Mouse (Mus musculus) liver, embryonic 14.5 days (tissue): Measurements from ENCODE around the gene 4933402E13Rik. TPM values are rescaled to one million over a fixed set of nuclear protein-coding genes. Genes with fewer than 3 reads are reported as not detected.

Experiments used
- ATAC-seq: fragments of 200-750 bp; cut with Nextera tagmentation; 2 replicates; pipeline ENCODE4 v1.8.0; 2017; ENCODE audit warnings: moderate number of reproducible peaks, mild to moderate bottlenecking, moderate library complexity; ENCODE audit not compliant: insufficient read depth
- DNase-seq, 3 experiments: peaks; one replicate each; pipeline ENCODE4 v3.0.0-alpha.2; 2012 to 2013; ENCODE audit warnings: low read depth in 3 of 3, low spot score in 3 of 3
- H3K27ac ChIP-seq: fragments of 300-500 bp; sonication (generic); 2 replicates; pipeline ENCODE4 v1.5.1; 2014; ENCODE audit warnings: moderate library complexity, mild to moderate bottlenecking, control low read depth, inconsistent platforms
- H3K27me3 ChIP-seq: fragments of 300-500 bp; sonication (generic); 2 replicates; pipeline ENCODE4 v1.6.1; 2014; ENCODE audit warnings: mild to moderate bottlenecking, low read length, moderate library complexity; ENCODE audit not compliant: control insufficient read depth, insufficient read depth
- H3K36me3 ChIP-seq: fragments of 300-500 bp; sonication (generic); replicated peaks from 2 replicates; pipeline ENCODE4 v1.6.1; 2014; ENCODE audit warnings: low read depth; ENCODE audit not compliant: control insufficient read depth, insufficient read depth
- H3K4me1 ChIP-seq, 2 experiments: fragments of 200-500 bp in 1 of 2; fragments of 300-500 bp in 1 of 2; sonication (generic) in 1 of 2; replicated peaks; 2 replicates each; pipeline ENCODE4 v1.6.1; 2012 to 2014; ENCODE audit warnings: antibody characterized with exemption in 1 of 2, inconsistent platforms in 1 of 2, low read length in 1 of 2; ENCODE audit not compliant: control insufficient read depth in 2 of 2, insufficient read depth in 2 of 2
- H3K4me2 ChIP-seq: fragments of 300-500 bp; sonication (generic); 2 replicates; pipeline ENCODE4 v1.6.1; 2014; ENCODE audit warnings: low read depth, mild to moderate bottlenecking, control low read depth, moderate library complexity
- H3K4me3 ChIP-seq, 2 experiments: fragments of 200-500 bp in 1 of 2; fragments of 300-500 bp in 1 of 2; sonication (generic) in 1 of 2; 2 replicates each; pipeline ENCODE4 v1.5.1; 2012 to 2014; ENCODE audit warnings: low read depth in 2 of 2, low read length in 2 of 2, mild to moderate bottlenecking in 2 of 2, control low read depth in 1 of 2, inconsistent platforms in 1 of 2, moderate library complexity in 1 of 2; ENCODE audit not compliant: insufficient read depth in 1 of 2
- H3K9ac ChIP-seq: fragments of 300-500 bp; sonication (generic); replicated peaks from 2 replicates; pipeline ENCODE4 v1.6.1; 2014; ENCODE audit warnings: mild to moderate bottlenecking, control low read depth, moderate library complexity
- H3K9me3 ChIP-seq: fragments of 300-500 bp; sonication (generic); 2 replicates; pipeline ENCODE4 v1.6.1; 2016; ENCODE audit warnings: low read length, mixed read lengths; ENCODE audit not compliant: control insufficient read depth
- CTCF ChIP-seq: IDR thresholded peaks from 2 replicates; pipeline ENCODE4 v1.5.1; 2016; ENCODE audit warnings: antibody characterized with exemption, low read depth, control low read depth
- EP300 ChIP-seq: IDR thresholded peaks from 2 replicates; pipeline ENCODE4 v1.6.1; 2016; ENCODE audit warnings: antibody characterized with exemption, low read depth
- WGBS: fragments of 180-500 bp; shearing (Covaris S2); extraction: QIAGEN DNeasy Blood & Tissue Kit; methylation state at CpG from one replicate; pipeline ENCODE4 v1.1.7; 2014; ENCODE audit not compliant: insufficient replicate concordance; 5-methylcytosine and 5-hydroxymethylcytosine counted together
- polyA plus RNA-seq, 2 experiments: library from polyadenylated mRNA; depleted of rRNA in 1 of 2; stranded (reverse) in 1 of 2; unstranded in 1 of 2; fragments of >200 nt; fragmentation: Nextera tagmentation in 1 of 2; extraction: Ambion mirVana in 1 of 2; gene quantifications; 2 replicates each; pipeline versions ENCODE4 v1.2.1 to v1.2.3; 2012 to 2014

The 4933402E13Rik gene
- polyA plus RNA-seq (2012; rRNA removed) (not detected in 2 replicates), polyA plus RNA-seq (2014; fragmentation: Nextera tagmentation; extraction: Ambion mirVana) (not detected in 2 replicates)

DNA sequence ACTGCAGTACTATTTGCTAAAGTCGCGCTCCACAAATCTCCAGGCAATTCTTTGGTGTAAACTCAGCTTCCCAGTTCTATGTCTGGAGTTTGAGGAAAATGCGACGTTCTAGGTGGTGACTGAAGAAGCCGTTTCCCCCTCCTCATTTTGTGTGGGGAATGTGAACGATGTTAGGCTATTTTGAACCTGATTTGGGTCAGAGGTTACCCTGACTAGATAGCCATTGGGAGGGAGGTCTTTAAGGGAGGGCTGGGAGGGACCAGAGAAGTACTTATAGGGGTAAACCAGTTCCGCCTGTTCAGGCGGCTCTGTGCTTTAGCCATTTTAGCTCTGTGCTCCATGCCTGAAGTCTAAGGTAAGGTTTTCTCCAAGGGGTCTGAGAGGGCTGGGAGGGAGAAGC lies at the start of gene 4933402E13Rik:
Gene 4933402E13Rik (plus strand): TSS at position 301 of the 400 bp plus-strand sequence.
- Histone ChIP-seq H3K4me1 (no peaks in the 10 kb centered on the region), H3K9me3 (no peaks in the 10 kb centered on the region), H3K36me3 (no peaks in the 10 kb centered on the region), H3K27ac (no peak within 1 kb of the TSS), H3K4me3 (no peak within 1 kb of the TSS), H3K4me2 (no peak within 1 kb of the TSS), H3K27me3 (no peaks in the 10 kb centered on the region), H3K9ac (no peak within 1 kb of the TSS)
- ATAC-seq = no peak
- DNase-seq = no peak
- WGBS = 73% methylated on average over 8 of the region's 8 CpGs
- TF ChIP-seq EP300 = no peak
- TF ChIP-seq CTCF = no peak

Other genes starting within 250 kb of the 4933402E13Rik start
- gene 4931400O07Rik, start 184.5 kb downstream of the 4933402E13Rik start, polyA plus RNA-seq (2012; rRNA removed) = not detected in 2 replicates
- not detected in 2 replicates for gene 4931400O07Rik, start 184.5 kb downstream of the 4933402E13Rik start, polyA plus RNA-seq (2014; fragmentation: Nextera tagmentation; extraction: Ambion mirVana)